Mouse (Mus musculus) CH12.LX (cell line): ENCODE results near the gene Gramd1b. TPM values are rescaled to one million over a fixed set of nuclear protein-coding genes. Genes with fewer than 3 reads are reported as not detected.

Experiments
- DNase-seq: peaks from one replicate; pipeline ENCODE4 v3.0.0-alpha.2; 2013; ENCODE audit errors: extremely low read depth
- H3K27ac ChIP-seq: 2 replicates; pipeline ENCODE4 v1.5.1; 2012; ENCODE audit warnings: low read depth, mild to moderate bottlenecking, control low read depth, moderate library complexity; ENCODE audit not compliant: insufficient read depth
- H3K27me3 ChIP-seq: replicated peaks from 2 replicates; pipeline ENCODE3; 2012; ENCODE audit warnings: inconsistent platforms
- H3K36me3 ChIP-seq, 2 experiments: replicated peaks in 1 of 2; 2 replicates each; pipeline versions ENCODE3 to v1.6.1; 2012; ENCODE audit warnings: inconsistent platforms in 1 of 2, low read length in 1 of 2, mild to moderate bottlenecking in 1 of 2, mixed read lengths in 1 of 2, moderate library complexity in 1 of 2; ENCODE audit not compliant: control insufficient read depth in 1 of 2, insufficient read depth in 1 of 2
- H3K4me1 ChIP-seq, 2 experiments: 2 replicates each; pipeline ENCODE4 v1.6.1; 2012; ENCODE audit warnings: inconsistent platforms in 1 of 2, moderate library complexity in 1 of 2; ENCODE audit not compliant: insufficient read depth in 2 of 2, control insufficient read depth in 1 of 2
- H3K4me2 ChIP-seq: 2 replicates; pipeline ENCODE4 v1.6.1; 2012; ENCODE audit warnings: low read depth, mild to moderate bottlenecking, control low read depth; ENCODE audit not compliant: poor library complexity, insufficient read depth, severe bottlenecking
- H3K4me3 ChIP-seq, 3 experiments: fragments of 150-350 bp in 1 of 3; sonication (generic) in 1 of 3; replicated peaks in 1 of 3; 2 replicates each; pipeline versions ENCODE3 to v1.5.1; 2011 to 2012; ENCODE audit warnings: low read depth in 2 of 3, low read length in 2 of 3, mild to moderate bottlenecking in 2 of 3, moderate library complexity in 2 of 3, control low read depth in 1 of 3, improper control_type of control experiment in 1 of 3, inconsistent platforms in 1 of 3, mixed read lengths in 1 of 3; ENCODE audit not compliant: poor library complexity in 1 of 3
- H3K79me2 ChIP-seq: replicated peaks from 2 replicates; pipeline ENCODE4 v1.6.1; 2012; ENCODE audit warnings: mild to moderate bottlenecking, moderate library complexity; ENCODE audit not compliant: control insufficient read depth, poor library complexity, insufficient read depth, severe bottlenecking; ENCODE audit errors: extremely low read depth
- H3K9ac ChIP-seq: 2 replicates; pipeline ENCODE4 v1.6.1; 2012; ENCODE audit warnings: low read depth, mild to moderate bottlenecking, control low read depth, moderate library complexity; ENCODE audit not compliant: insufficient read depth
- H3K9me3 ChIP-seq: replicated peaks from 2 replicates; pipeline ENCODE3; 2012; ENCODE audit warnings: low read length, inconsistent platforms, mixed read lengths
- BHLHE40 ChIP-seq: IDR thresholded peaks from 2 replicates; pipeline ENCODE4 v1.6.1; 2011; ENCODE audit warnings: mild to moderate bottlenecking, low read depth, low read length, improper control_type of control experiment
- CHD1 ChIP-seq: IDR thresholded peaks from 2 replicates; pipeline ENCODE4 v1.6.1; 2012; ENCODE audit warnings: low read depth, low read length, improper control_type of control experiment, inconsistent platforms
- ELF1 ChIP-seq: IDR thresholded peaks from 2 replicates; pipeline ENCODE4 v1.6.1; 2014; ENCODE audit warnings: low read depth, mild to moderate bottlenecking, inconsistent platforms, low read length, improper control_type of control experiment
- ETS1 ChIP-seq: conservative IDR thresholded peaks from 2 replicates; pipeline ENCODE4 v1.6.1; 2012; ENCODE audit warnings: low read depth, mild to moderate bottlenecking, inconsistent platforms, low read length, improper control_type of control experiment, moderate library complexity
- HCFC1 ChIP-seq: IDR thresholded peaks from 2 replicates; pipeline ENCODE4 v1.6.1; 2012; ENCODE audit warnings: low read depth, mild to moderate bottlenecking, inconsistent platforms, low read length, improper control_type of control experiment
- IRF4 ChIP-seq: IDR thresholded peaks from 2 replicates; pipeline ENCODE4 v1.6.1; 2014; ENCODE audit warnings: low read depth, mild to moderate bottlenecking, inconsistent platforms, low read length, improper control_type of control experiment
- JUND ChIP-seq: conservative IDR thresholded peaks from 2 replicates; pipeline ENCODE4 v1.6.1; 2011; ENCODE audit warnings: low read depth, low read length, improper control_type of control experiment
- KAT2A ChIP-seq: IDR thresholded peaks from 2 replicates; pipeline ENCODE4 v1.6.1; 2012; ENCODE audit warnings: low read length, improper control_type of control experiment, inconsistent platforms; ENCODE audit not compliant: insufficient replicate concordance
- MAFK ChIP-seq: IDR thresholded peaks from 2 replicates; pipeline ENCODE4 v1.6.1; 2011; ENCODE audit warnings: low read length, improper control_type of control experiment; ENCODE audit not compliant: insufficient replicate concordance
- MAX ChIP-seq: IDR thresholded peaks from 2 replicates; pipeline ENCODE4 v1.6.1; 2011; ENCODE audit warnings: low read length, improper control_type of control experiment
- MAZ ChIP-seq: IDR thresholded peaks from 2 replicates; pipeline ENCODE4 v1.6.1; 2012; ENCODE audit warnings: low read depth, mild to moderate bottlenecking, inconsistent platforms, low read length, improper control_type of control experiment, moderate library complexity
- MEF2A ChIP-seq: IDR thresholded peaks from 2 replicates; pipeline ENCODE4 v1.6.1; 2014; ENCODE audit warnings: low read depth, mild to moderate bottlenecking, inconsistent platforms, low read length, improper control_type of control experiment, borderline replicate concordance
- MXI1 ChIP-seq: IDR thresholded peaks from 2 replicates; pipeline ENCODE4 v1.6.1; 2011; ENCODE audit warnings: mild to moderate bottlenecking, low read depth, low read length, improper control_type of control experiment
- MYC ChIP-seq: IDR thresholded peaks from 2 replicates; pipeline ENCODE4 v1.6.1; 2011; ENCODE audit warnings: low read depth, mild to moderate bottlenecking, improper control_type of control experiment, low read length
- NELFE ChIP-seq: IDR thresholded peaks from 2 replicates; pipeline ENCODE4 v1.6.1; 2011; ENCODE audit warnings: low read depth, low read length, improper control_type of control experiment
- NRF1 ChIP-seq: IDR thresholded peaks from 2 replicates; pipeline ENCODE4 v1.6.1; 2014; ENCODE audit warnings: low read depth, mild to moderate bottlenecking, inconsistent platforms, low read length, improper control_type of control experiment, moderate library complexity
- PAX5 ChIP-seq: IDR thresholded peaks from 2 replicates; pipeline ENCODE4 v1.6.1; 2012; ENCODE audit warnings: low read length, inconsistent platforms, mixed read lengths
- POLR2A ChIP-seq: IDR thresholded peaks from 2 replicates; pipeline ENCODE4 v1.6.1; 2011; ENCODE audit warnings: low read depth, mild to moderate bottlenecking, improper control_type of control experiment, low read length
- SIN3A ChIP-seq: IDR thresholded peaks from 2 replicates; pipeline ENCODE4 v1.6.1; 2012; ENCODE audit warnings: low read length, improper control_type of control experiment, inconsistent platforms
- SMC3 ChIP-seq: IDR thresholded peaks from 2 replicates; pipeline ENCODE4 v1.6.1; 2011; ENCODE audit warnings: low read depth, low read length, improper control_type of control experiment
- TBP ChIP-seq: conservative IDR thresholded peaks from 2 replicates; pipeline ENCODE4 v1.6.1; 2011; ENCODE audit warnings: low read depth, low read length, improper control_type of control experiment
- TCF12 ChIP-seq: IDR thresholded peaks from 2 replicates; pipeline ENCODE4 v1.6.1; 2014; ENCODE audit warnings: low read depth, mild to moderate bottlenecking, inconsistent platforms, low read length, improper control_type of control experiment
- USF1 ChIP-seq: IDR thresholded peaks from 2 replicates; pipeline ENCODE4 v1.6.1; 2014; ENCODE audit warnings: low read depth, mild to moderate bottlenecking, inconsistent platforms, low read length, improper control_type of control experiment
- USF2 ChIP-seq: conservative IDR thresholded peaks from 2 replicates; pipeline ENCODE4 v1.6.1; 2011; ENCODE audit warnings: low read depth, low read length, improper control_type of control experiment
- ZKSCAN1 ChIP-seq: IDR thresholded peaks from 2 replicates; pipeline ENCODE4 v1.6.1; 2012; ENCODE audit warnings: low read depth, inconsistent platforms, low read length, improper control_type of control experiment, borderline replicate concordance
- ZMIZ1 ChIP-seq: IDR thresholded peaks from 2 replicates; pipeline ENCODE4 v1.6.1; 2012; ENCODE audit warnings: low read depth, mild to moderate bottlenecking, inconsistent platforms, low read length, improper control_type of control experiment
- ZNF384 ChIP-seq: IDR thresholded peaks from 2 replicates; pipeline ENCODE4 v1.6.1; 2012; ENCODE audit warnings: low read depth, low read length, improper control_type of control experiment, inconsistent platforms
- dilution Hi-C: fragments of 300-500 bp; cut with MboI; formaldehyde crosslinking; loops from 2 replicates; pipeline ENCODE4 v1.14.3; 2020; ENCODE audit warnings: low sequenced_read_pairs; ENCODE audit not compliant: extremely low pct_unique_long_range_greater_than_20kb, extremely low pct_ligation_motif_present
- in situ Hi-C: fragments of 300-500 bp; cut with MboI; formaldehyde crosslinking; loops from 3 replicates; pipeline ENCODE4 v1.14.3; 2019; ENCODE audit warnings: low sequenced_read_pairs, low pct_ligation_motif_present, low pct_unique_long_range_greater_than_20kb, mixed read lengths
- polyA plus RNA-seq: library from polyadenylated mRNA; unstranded; fragments of >175 nt; gene quantifications from 2 replicates; pipeline ENCODE4 v1.2.1, GENCODE M21; 2012; ENCODE audit warnings: low read depth; ENCODE audit not compliant: insufficient read length
- total RNA-seq, 2 experiments: library from RNA; depleted of rRNA; stranded (reverse); fragments of 300-350 nt in 1 of 2; fragments of >200 nt in 1 of 2; gene quantifications; 2 replicates each; pipeline ENCODE4 v1.2.3; 2012 to 2014

Gramd1b gene
- total and polyA plus RNA-seq, 3 experiments: 13.3 to 40.8 (median 16.7) TPM

DNA sequence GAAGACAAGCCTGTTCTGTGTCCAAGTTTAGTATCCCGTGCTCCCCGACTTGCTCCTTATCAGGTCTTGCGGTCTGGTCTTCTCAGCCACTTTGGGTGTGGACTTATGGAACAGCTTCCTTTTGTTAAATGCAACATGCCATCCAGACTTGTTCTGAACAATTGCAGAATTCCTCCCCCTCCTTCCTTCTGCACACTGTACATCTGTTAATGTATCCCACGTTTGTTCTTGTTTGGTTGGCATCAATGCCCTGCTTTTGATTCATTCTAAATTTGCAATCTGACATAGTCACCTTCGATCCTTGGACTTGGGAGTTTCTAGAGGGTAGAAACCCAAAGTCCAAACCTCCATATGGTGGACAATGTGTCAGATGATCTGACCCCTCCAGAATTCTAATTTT, 255.3 kb downstream of the Gramd1b start:
- TF ChIP-seq SMC3 (no peak), MXI1 (no peak), NRF1 (no peak), BHLHE40 (no peak), MYC (no peak), ZKSCAN1 (no peak), MAFK (no peak), ZNF384 (no peak), USF1 (no peak), NELFE (no peak), PAX5 (no peak), MEF2A (no peak), HCFC1 (no peak), KAT2A (no peak), TBP (no peak), MAZ (no peak), JUND (no peak), IRF4 (no peak), ELF1 (no peak)
- DNase-seq: no peak
- Histone ChIP-seq H3K79me2 (no peaks in the 10 kb centered on the region), H3K36me3 (no peaks in the 10 kb centered on the region), H3K4me1 (peaks cover 2 to 5% of the 10 kb centered on the region in 2 experiments; a peak in 1 of 4 replicates), H3K4me3 (no peak overlapping the region), H3K9me3 (no peaks in the 10 kb centered on the region), H3K27ac (no peak overlapping the region), H3K9ac (no peak overlapping the region), H3K4me2 (no peak overlapping the region), H3K27me3 (no peaks in the 10 kb centered on the region)
- dilution Hi-C loops: no loop called here
- in situ Hi-C loops: no loop called here

DNA sequence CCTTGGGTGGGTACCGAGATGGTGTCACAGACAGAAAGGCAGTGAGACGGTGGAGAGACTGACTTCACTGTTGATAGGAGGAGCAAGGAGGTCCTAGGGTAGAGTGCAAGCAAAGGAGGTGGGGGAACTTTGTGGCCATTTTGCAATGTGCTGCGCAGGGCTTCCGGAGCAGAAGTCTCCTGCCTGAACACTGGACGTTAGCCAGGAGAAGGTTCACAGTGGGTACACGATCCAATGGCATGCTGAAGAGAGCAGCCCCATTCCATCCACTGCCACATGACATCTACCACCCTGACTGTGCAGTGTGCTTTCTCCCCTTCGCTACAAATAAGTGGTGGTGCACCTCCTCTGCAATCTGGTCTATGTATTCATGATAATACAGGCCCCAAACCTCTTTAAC, 258.4 kb downstream of the Gramd1b start:
- Histone ChIP-seq H3K4me3 (no peak overlapping the region), H3K27ac (no peak overlapping the region), H3K4me2 (no peak overlapping the region)
- TF ChIP-seq TBP (no peak), NELFE (no peak), ZKSCAN1 (no peak), MEF2A (no peak), PAX5 (no peak), ZMIZ1 (no peak), POLR2A (no peak), ETS1 (no peak), USF2 (no peak), MAX (no peak), SIN3A (no peak), JUND (no peak), NRF1 (no peak), TCF12 (no peak), CHD1 (no peak), MYC (no peak)
- TF ChIP-seq, all 38 proteins: peak for 0
- dilution Hi-C loops: no loop called here
- no peaks in the 10 kb centered on the region for H3K36me3 ChIP-seq
- H3K9me3 ChIP-seq: no peaks in the 10 kb centered on the region
- no peaks in the 10 kb centered on the region for H3K27me3 ChIP-seq
- in situ Hi-C loops: no loop called here
- H3K4me1 ChIP-seq: peaks cover 5% of the 10 kb centered on the region in 2 experiments; a peak in 1 of 4 replicates
- no peak for DNase-seq
- H3K9ac ChIP-seq: no peak overlapping the region
- no peaks in the 10 kb centered on the region for H3K79me2 ChIP-seq
